Mouse (Mus musculus) cerebellum, postnatal 4 days (tissue): ENCODE results near the gene Spef1.
A peak's percentile ranks its signal among the peaks of the same experiment; 100 is the strongest.

ENCODE experiments used
- DNase-seq, 2 experiments: peaks; one replicate each; pipeline ENCODE4 v3.0.0; 2022; ENCODE audit warnings: low spot score in 2 of 2, mixed read lengths in 1 of 2

Spef1 gene

DNA sequence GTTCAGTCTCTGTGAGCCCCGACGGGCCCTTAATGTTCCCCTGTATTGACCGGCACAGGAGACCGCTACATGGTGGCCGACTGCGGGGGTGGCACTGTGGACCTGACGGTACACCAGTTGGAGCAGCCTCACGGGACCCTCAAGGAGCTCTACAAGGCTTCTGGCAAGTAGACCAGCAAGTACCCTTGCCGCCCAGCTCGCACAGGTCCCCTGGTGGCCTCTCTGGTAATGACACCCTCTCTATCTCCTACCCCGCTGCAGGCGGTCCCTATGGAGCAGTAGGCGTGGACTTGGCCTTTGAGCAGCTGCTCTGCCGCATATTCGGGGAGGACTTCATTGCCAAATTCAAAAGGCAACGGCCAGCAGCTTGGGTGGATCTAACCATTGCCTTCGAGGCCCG, 44.5 kb downstream of the Spef1 start:
- DNase-seq: peak in 1 of 2 experiments; percentile 62

DNA sequence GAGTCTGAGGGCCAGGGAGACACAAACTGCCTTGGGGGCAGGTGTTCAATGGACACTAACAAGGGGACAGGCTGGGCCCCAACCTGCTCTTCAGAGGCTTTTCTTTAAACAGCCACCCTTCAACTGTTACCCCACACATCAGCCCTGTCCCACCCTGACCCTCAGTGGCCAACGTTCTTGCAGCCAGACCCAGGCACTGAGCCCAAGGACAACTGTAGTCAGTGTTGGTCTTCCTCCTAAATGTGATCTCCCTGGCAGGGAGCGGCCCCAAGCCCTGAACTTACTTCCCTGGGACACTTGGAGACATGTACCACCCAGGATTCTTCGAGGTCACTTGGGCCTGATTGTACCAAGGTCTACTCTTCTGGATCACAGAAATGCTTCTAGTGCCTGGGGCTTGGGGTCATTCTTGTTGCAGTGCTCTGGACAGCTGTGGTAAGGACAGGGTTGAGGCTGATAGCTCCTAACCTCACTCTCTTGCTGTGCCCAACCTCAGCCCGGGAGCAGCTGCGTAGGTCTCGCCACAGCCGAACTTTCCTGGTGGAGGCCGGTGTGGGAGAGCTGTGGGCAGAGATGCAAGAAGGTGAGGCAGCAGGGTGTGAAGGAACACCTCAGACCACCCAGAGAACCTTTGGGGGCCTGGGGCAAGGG, 45.6 kb downstream of the Spef1 start:
- no peak for DNase-seq

DNA sequence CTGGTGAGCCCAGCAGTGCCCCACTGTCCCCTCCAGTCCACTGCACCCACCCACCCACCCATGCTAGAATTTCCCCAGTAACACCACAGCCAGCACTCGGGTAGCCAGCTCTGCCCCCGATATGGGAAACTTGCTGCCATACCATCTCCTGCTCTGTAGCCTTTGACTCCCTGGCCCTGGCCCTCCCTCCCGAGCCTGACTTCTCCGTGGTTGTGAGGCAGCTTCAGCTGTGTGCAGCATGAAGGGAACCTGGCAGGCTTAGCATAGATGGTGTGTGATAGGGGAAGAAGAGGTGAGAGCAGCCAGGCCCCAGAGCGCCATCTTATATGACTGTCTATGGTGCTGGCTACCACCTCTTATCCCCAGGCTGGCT, 46.6 kb downstream of the Spef1 start:
- DNase-seq: no peak

DNA sequence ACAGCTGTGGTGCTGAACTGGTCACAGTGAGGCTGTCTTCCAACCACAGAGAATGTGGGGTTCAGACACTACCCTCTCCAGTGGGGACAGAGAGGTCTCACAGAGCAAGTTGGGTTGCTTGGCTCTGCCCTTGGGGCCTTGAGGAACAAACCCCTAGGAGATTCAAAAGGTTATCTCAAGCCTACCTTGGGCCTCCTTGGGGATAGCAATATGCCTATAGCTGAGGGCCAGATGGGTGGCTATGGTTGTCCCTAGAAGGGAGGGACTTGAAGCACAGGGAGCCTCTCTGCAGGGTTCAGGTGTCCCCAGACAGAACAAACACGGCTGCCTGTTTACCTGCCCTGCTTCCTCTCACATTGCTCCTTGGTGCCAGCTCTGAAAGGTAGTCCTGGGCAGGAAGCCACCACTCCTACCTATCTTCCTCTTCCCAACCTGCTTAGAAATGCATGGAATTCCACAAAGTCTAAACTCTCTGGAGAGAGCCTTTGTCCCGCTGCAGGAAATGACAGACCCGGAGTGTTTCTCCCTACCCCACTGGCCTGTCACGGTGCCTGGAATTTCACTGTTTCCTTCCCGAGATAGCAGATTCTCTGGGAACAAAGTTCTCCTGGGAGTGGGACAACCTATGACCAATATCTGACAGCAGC, 47.1 kb downstream of the Spef1 start:
- DNase-seq: no peak

DNA sequence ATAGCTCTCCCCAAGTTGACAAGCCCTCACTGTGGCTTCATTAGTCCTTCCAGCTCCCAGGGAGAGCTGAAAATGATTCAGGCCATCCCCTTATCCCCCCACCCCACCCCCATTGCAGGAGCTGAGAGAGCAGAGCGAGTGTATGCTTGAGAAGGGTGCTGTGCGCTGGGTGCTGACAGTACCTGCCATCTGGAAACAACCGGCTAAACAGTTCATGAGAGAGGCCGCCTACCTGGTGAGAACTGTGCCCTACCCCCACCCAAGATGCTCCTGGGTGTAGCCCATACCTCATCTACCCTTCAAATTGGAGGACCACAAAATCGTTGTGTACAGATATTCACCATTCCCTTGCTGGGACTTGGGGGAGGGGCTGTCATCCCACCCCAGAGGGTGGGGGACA, 47.8 kb downstream of the Spef1 start:
- DNase-seq: no peak

DNA sequence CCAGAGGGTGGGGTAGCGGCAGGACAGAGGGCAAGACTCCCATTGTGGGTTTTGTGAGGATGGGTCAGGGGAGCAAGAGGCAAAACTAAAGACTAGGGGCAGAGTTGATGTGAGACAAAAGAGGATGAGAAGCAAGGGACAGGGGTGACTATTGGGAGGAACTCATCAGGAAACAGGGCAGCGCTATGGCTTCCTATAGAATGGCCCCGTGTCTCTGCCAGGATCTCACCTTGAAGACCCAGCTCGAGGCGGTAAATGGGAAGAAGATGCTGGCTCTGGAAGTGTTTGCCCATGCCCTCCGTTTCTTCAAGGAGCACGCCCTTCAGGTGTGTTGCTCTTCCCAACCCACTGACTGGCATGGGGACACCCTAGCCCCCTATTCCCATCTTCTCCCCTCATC, 48.3 kb downstream of the Spef1 start:
- DNase-seq: no peak

DNA sequence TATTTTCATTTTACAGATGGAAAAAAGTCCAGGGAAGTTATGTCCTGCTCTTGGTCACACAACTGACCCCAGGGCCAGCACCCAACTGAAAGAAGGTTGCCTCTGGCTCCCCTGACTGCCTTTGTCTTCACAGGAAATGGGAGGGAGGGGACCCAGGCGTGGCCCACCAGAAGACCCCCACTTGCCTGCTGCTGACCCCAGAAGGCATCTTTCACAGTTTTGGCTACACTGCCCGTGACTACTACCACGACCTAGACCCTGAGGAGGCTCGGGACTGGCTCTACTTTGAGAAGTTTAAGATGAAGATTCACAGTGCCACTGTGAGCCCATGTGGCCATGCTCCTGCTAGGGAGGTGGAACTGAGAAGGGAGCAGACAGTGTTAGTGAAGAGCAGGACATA, 48.8 kb downstream of the Spef1 start:
- no peak for DNase-seq

DNA sequence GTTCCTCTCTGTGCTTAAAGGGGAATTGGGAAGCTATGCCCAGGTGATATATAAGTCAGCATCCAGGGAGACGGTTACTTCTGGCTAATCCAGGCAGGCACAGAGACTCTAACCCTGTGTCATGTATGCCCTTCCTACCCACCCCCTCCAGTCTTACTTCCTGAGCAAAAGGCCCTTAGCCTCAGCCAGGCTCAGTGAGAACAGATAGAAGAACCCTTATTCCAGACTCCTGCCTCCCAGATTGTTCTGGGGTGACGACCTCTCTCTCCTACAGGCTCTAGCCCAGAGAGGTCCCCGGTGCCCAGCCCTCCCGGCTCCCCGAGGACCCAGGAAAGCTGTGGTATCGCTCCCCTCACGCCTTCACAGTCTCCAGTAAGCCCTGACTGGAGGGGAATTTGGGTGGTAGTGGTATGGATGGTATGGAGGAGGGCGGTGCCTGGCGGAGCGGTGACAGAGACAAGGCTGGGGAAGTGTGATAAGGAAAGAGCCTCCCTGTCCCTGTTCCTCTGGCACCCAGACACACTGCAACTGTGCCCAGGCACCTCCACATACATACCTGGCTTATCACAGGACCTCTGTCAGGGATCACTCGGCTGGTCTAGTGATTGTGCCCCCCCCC, 51.5 kb downstream of the Spef1 start:
- DNase-seq: no peak

DNA sequence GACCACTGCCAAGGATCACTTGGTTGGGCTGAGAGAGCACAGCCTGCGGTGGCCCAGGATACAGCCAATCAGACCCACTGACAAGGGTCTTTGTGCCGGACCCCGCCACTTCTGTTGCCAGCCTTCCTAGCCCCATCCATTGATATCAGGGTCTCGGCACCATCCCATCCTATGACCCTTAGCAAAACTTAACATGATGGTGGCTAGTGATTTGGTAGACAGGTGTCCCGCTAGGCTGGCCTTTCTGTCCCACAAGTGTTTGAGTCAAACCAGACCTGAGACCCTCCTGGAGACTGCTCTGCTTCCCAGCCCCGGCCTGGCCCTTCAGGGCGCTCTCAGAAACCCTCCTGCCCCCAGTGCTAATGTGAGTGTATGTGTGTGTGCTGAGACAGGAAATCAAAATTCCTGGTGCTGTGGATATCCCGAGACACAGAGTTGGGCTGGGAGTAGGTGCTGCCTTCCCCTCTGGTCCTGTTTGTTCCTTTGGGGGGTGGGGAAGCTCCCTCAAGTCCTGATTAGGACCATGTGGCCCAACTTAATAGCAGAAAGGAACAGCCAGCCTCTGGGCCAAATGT, 52.2 kb downstream of the Spef1 start:
- no peak for DNase-seq

DNA sequence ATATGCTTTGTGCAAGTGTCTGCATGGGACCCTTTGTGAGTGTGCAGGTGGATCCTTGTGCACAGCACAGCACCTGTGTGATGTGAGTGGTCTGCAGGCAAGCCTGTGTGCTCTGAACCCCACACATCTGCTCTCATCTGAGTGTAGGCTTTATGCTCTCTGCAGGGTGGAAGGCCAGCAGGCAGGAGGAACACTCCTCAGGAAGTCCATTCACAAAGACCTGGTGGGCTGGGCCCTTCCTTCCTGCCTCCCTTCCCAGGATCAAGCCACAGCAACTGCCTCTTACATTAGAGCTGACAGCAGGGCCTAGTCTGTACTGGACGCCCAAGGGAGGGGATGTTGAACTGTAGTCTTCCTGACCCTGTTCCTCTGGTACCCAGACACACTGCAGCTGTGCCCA, 52.7 kb downstream of the Spef1 start:
- no peak for DNase-seq

DNA sequence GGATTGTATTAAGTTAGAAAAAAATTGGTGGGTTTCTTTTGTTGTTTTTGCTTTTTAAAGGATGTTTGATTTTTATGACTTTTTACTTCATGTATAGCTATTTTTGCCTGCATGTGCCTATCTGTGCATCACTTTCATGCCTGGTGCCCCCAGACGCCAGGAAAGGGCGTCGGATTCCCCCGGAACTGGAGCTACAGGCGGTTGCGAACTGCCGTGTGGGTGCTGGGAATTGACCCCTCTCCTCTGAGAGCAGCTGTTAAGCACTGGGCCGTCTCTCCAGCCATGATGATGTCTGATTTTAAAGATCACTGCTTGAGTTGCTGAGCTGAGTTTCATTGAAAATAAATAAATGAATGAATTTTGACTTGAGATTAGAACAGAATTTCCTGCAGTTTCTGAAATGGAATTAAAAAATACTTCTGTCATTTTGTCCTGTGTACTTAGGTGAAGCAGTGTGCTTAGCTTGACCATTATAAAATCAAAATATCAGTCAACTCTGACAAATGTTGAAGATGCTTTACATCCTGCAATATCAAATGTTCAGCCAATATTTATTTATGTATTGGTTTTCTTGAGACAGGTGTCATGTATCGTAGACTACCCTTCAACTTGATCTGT, 54.0 kb downstream of the Spef1 start, which contains the start of gene Gm11037:
Gm11037 (plus strand) TSS at position 568 of the 618 bp plus-strand sequence.
- DNase-seq: no peak

DNA sequence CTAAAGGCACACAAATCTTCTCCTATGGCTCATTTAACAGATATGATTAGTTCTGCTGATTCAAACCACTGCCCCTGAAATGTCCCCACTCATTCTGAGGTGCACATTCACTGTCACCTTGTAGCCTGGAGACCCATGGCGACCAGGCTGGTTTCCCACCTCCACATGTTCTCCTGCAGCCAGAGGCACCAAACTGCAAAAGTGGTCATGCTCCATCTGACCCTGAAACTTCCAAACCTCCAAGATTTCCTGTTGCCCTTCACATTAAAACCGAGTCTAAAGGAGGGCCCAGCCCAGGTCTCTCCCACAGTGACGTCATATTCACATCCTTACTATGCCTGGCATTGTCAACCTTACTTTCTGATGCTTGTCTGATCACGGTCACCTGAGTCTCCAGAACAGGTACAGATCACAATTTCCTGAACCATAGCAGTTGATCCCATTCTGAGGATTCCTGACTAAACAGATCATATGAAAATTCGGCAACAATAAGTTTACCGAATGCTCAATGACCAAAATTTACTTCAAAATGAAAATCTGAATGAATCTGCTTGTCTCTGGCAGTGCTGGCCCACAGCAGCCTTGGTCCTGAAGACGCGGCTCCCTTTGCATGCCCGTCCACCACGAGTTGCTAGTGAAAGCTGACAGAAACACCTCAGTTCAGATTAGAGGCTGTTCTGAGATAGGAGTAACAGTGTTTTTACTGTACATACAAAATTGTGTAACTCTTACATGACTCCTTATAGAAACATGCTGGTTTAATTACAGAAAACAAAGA, 54.8 kb downstream of the Spef1 start:
- no peak for DNase-seq

DNA sequence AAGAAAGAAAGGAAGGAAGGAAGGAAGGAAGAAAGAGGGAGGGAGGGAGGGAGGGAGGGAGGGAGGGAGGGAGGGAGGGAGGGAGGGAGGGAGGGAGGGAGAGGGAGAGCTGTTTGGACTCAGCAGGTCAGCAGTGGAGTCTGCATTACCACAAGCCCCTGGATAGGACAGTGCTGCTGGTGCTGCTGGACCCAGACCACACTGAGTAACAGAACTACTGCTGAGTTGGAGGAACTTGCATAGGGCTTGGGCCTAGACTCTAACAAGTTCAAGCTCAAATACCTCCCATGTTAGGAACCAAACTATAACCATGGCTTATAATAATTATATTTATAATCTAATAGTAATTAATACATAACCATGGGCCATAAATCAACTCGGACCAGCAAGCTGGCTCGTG, 56.2 kb downstream of the Spef1 start:
- no peak for DNase-seq

DNA sequence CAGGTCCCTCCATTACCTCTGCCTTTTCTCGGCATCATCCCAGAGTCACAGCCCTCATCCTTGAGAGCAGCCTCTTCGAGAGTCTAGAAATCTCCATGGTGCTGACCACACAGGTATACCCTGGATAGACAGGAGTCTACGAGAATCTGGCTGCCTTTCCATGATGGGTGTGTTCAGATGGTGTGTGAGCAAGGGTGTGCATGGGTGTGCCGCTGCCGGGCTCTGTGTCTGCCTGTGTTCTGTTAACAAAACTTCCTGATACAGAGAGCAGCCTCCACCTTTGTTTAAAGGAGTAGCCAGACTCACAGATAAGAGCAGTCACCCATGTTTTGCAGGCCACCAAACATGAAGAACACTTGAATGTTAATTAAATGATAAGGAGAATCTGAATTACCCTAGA, 57.2 kb downstream of the Spef1 start:
- DNase-seq: no peak

DNA sequence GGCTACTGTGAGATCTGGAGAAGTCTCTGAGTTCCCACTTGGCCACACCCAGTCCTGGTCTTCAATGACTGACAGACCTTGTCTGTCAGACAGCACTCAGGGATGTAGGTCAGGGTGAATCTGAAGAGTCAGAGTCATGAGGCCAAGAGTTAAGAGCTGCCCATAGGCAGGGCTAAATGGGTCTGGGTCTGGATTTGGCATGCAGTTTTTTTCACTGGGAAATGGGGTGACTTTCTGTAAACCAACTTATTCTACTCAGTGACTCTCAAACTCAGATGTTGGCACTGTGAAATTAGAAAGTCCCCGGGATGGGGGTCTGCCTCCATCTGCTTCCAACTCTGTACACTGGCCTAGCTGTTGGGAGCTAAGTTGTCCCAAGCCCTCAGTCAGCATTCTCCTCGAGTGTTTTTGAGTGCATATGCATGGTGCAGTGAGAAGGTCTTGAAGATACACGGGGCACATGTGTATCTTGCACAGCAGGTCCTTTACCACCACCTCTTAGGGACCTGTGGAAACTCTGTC, 58.4 kb downstream of the Spef1 start:
- no peak for DNase-seq

DNA sequence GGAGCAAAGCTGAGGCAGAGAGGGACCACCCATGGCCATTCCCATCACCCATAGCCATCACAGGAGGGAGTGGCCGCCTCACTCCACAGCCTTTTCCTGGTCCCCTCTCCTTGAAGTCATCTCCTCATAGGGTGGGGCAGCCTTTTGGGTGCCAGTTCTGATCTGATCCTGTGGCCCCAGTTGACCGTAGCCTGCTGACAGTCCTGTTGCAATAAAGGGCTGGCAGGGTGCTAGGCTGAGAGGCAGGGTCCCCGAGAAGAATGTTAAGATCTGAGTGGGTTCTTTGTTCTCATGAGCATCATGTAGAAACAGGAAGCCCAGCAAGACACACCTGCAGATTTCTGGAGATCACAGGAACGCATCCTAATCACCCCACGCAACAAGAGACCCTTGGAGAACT, 58.9 kb downstream of the Spef1 start:
- DNase-seq: no peak

DNA sequence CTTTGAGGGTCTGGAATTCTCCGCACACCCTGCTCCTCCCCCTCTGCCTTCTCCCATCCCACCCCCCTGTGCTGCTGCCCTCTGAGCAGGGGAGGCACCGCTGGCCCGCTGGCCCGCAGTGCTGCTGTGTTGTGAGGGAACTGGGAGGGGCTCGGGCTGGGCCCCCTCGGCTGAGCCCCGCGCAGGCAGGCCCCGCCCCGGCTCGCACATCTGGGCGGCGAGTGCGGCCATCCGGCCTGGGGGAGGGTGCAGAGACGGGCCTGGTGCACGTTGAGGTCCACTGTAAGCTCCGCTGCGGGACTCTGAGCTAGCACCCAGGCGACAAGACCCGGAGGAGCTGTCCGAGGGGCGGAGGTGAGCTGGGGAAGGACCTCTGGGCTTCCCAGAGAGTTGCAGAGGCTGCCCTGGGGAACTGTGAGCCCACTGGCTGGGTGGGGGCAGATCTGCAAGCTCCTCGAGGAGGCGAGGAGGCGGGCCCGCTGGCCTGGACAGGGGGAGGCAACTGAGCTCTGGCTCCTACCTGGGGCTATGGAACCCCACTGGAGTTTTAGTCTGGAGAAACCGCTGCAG, 59.8 kb downstream of the Spef1 start, which contains the start of gene Hspa12b:
Hspa12b (plus strand) TSS at position 120 of the 570 bp plus-strand sequence.
- DNase-seq: no peak

DNA sequence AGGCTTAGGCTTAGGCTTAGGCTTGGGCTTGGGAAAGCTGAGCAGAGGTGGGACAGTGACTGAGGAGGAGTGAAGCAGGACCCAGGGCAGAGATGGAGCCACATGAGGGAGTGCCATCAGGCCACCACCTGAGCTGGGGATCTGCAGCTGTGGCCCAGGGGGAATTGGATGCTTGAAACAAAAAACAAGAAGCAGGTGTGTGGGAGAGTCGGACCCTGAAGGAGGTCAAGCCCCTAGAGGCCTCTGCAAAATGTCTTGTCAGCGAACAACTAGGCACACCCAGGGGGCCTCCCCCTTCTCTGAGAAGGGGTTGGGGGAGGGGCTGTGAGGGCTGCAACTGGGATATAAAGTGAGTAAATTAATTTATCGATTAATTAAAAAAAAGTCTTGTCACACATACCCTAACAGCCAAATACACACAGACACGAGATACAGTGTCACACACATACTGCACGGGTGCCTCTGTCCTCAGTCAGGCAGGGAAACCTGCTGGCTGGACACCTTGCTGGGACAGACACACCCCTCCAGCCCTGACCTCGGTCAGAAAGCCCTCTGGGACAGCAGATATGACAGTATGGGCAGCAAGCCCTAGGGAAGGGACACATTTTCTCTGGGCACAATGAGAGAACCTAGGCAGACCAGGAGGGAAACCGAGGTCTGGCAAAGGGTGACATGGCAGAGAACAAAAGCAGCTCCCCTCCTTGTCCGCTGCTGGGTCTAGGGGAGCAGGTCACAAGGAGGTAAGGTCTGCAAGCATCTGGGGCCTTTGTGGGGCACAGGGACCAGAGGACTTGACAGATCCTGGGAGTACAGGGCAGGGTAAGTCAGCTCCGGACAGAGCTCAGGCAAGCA, 60.9 kb downstream of the Spef1 start:
- no peak for DNase-seq

DNA sequence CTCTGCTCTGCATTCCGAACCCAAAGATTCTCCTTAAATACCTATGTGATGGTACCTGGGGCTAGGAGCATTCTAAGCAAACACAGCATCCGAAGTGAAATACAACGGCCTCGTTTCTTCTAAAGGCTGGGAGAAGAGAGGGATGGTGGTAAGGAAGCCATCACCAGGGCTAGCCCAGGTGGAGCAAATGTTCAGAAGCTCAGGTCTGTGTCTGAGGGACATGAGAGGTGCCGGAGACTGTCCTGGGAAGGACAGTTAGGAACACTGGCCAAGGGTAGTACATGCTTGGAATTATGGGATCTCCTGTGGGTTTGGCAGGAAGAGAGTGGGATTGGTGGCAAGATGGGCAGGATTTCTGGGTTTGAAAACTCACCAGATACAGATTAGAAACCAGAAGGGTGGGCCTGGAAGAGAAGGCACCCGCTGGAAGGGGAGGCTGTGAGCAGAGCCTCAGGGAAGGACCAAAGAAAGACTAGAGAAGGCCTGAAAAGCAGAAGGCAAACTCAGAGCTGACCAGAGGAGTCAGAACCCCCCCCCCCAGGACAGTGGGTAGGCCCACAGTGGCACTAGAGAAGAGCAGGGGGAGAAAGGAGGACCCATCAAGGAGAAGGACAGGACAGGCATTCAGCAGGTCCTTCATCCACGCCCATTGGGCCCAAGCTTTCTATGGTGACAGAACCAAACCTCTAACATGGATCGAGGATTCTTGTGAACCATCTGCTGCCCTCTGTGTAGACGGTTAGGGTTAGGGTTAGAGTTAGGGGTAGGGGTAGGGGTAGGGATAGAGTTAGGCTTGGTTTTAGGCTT, 61.7 kb downstream of the Spef1 start:
- DNase-seq: no peak
